ENCODE assay signal across 8 mouse cellular contexts in genomic region chr11:70230239-70230727, GRCm38 (mm10). TPM values are rescaled to one million over a fixed set of nuclear protein-coding genes. Genes with fewer than 3 reads are reported as not detected.
DNase-seq lines count a peak whose midpoint lies in the region; ATAC-seq lines count a peak whose summit lies in the region.

No protein-coding gene starts in this region.

- 1% methylated on average over 32 of the region's 32 CpGs for WGBS in hindbrain, embryonic 14.5 days
- 2% methylated on average over 32 of the region's 32 CpGs for WGBS in midbrain, embryonic 10.5 days

- H3K4me1 ChIP-seq in hindbrain, embryonic 14.5 days (replicated peaks; ENCODE audit: control insufficient read depth, insufficient read depth, low read length): peaks cover 28% of the 10 kb centered on the region; the same call in 1 of the 2 replicates
- H3K4me1 ChIP-seq in midbrain, embryonic 10.5 days: peaks cover 69% of the 10 kb centered on the region

- no peak overlapping the region for H3K9ac ChIP-seq in hindbrain, embryonic 14.5 days

- H3K4me2 ChIP-seq in hindbrain, embryonic 14.5 days (replicated peaks): peak overlapping the region; percentile 49

- peak; percentile 83 to 93 for DNase-seq in adrenal gland, adult (ENCODE audit: inconsistent age in 2 of 2, low spot score in 1 of 2)
- DNase-seq in adrenal gland, adult 8-10 months: no peak
- peak; percentile 91 to 94 for DNase-seq in cerebellum, postnatal 14 days
- DNase-seq in gastrocnemius, adult 18-20 months (ENCODE audit: low spot score): peak; percentile 85
- DNase-seq in hindbrain, embryonic 14.5 days (ENCODE audit: low spot score): peak; percentile 84
- DNase-seq in left cerebral cortex, postnatal 4 days: peak; percentile 87
- peak; percentile 88 for DNase-seq in midbrain, embryonic 10.5 days (ENCODE audit: low spot score)
- peak; percentile 79 for DNase-seq in skeletal muscle tissue, adult 2 months (ENCODE audit: low read depth, low spot score)

- H3K27ac ChIP-seq in hindbrain, embryonic 14.5 days: no peak overlapping the region
- H3K27ac ChIP-seq in midbrain, embryonic 10.5 days (replicated peaks): peak overlapping the region; percentile 74

- H3K36me3 ChIP-seq in hindbrain, embryonic 14.5 days (replicated peaks; ENCODE audit: control insufficient read depth, insufficient read depth): peaks cover 12% of the 10 kb centered on the region
- H3K36me3 ChIP-seq in midbrain, embryonic 10.5 days: peaks cover 14% of the 10 kb centered on the region

- 0 out of 2 replicates have a peak overlapping the region, but pooled peaks have one; percentile 4 for H3K4me3 ChIP-seq in hindbrain, embryonic 14.5 days (replicated peaks; ENCODE audit: low read length)
- peak overlapping the region; percentile 43 for H3K4me3 ChIP-seq in midbrain, embryonic 10.5 days

- ATAC-seq in hindbrain, embryonic 14.5 days (ENCODE audit: low FRiP score): peak; percentile 34

- intact Hi-C loops in left cerebral cortex, postnatal 4 days (cut with DNase I): loop anchor here (10.0 kb wide), 1 partner anchor 105 kb away; no protein-coding TSS in a partner anchor

- no peaks in the 10 kb centered on the region for H3K9me3 ChIP-seq in hindbrain, embryonic 14.5 days (ENCODE audit: control insufficient read depth, low read length)
- H3K9me3 ChIP-seq in midbrain, embryonic 10.5 days (replicated peaks): no peaks in the 10 kb centered on the region

- H3K27me3 ChIP-seq in hindbrain, embryonic 14.5 days (ENCODE audit: control insufficient read depth, insufficient read depth, low read length): peaks cover 59% of the 10 kb centered on the region
- H3K27me3 ChIP-seq in midbrain, embryonic 10.5 days (ENCODE audit: low read depth, poor library complexity, severe bottlenecking): peaks cover 70% of the 10 kb centered on the region

RNA-seq across cellular contexts. Expression of gene Bcl6b, which starts 0.7 kb away (rescaled TPM):
- 10 to 100 TPM in 2 of 4 experiments, 1 to 10 TPM in 2; 6.4 to 25.1 (median 10.5) TPM for total RNA-seq in adrenal gland, adult 8-10 months (2022)
- 1 to 10 TPM in 1 of 2 experiments, under 1 TPM in 1; 0.82 to 5.1 TPM for total RNA-seq in gastrocnemius, adult 18-20 months (2021)
- polyA plus RNA-seq in hindbrain, embryonic 14.5 days (2014; fragmentation: Nextera tagmentation; extraction: Ambion mirVana): 5.0 and 5.2 TPM in 2 replicates
- total RNA-seq in left cerebral cortex, postnatal 4 days (2021): 1 to 10 TPM; 9.1 to 9.3 TPM
- 4.8 and 5.0 TPM in 2 replicates for polyA plus RNA-seq in midbrain, embryonic 10.5 days (2016; fragmentation: Nextera tagmentation; extraction: Ambion mirVana)

RNA-seq across cellular contexts. Expression of gene 0610010K14Rik, which starts 7.4 kb away (rescaled TPM):
- total RNA-seq in adrenal gland, adult 8-10 months (2022): 10 to 100 TPM; 38.2 to 52.6 (median 44.5) TPM
- 10 to 100 TPM; 30.3 to 30.7 TPM for total RNA-seq in gastrocnemius, adult 18-20 months (2021)
- polyA plus RNA-seq in hindbrain, embryonic 14.5 days (2014; fragmentation: Nextera tagmentation; extraction: Ambion mirVana): 155 and 161 TPM in 2 replicates
- 10 to 100 TPM; 64.2 to 73.1 TPM for total RNA-seq in left cerebral cortex, postnatal 4 days (2021)
- 241 and 244 TPM in 2 replicates for polyA plus RNA-seq in midbrain, embryonic 10.5 days (2016; fragmentation: Nextera tagmentation; extraction: Ambion mirVana)

RNA-seq across cellular contexts. Expression of gene Gm21988, which starts 9.3 kb away (rescaled TPM):
- total RNA-seq in adrenal gland, adult 8-10 months (2022): 1 to 10 TPM; 3.9 to 6.7 (median 5.3) TPM
- total RNA-seq in gastrocnemius, adult 18-20 months (2021): 1 to 10 TPM; 3.2 to 3.3 TPM
- polyA plus RNA-seq in hindbrain, embryonic 14.5 days (2014; fragmentation: Nextera tagmentation; extraction: Ambion mirVana): 12.6 and 15.9 TPM in 2 replicates
- 1 to 10 TPM; 8.5 to 8.6 TPM for total RNA-seq in left cerebral cortex, postnatal 4 days (2021)
- 9.6 and 10.7 TPM in 2 replicates for polyA plus RNA-seq in midbrain, embryonic 10.5 days (2016; fragmentation: Nextera tagmentation; extraction: Ambion mirVana)

RNA-seq across cellular contexts. Expression of gene Rnasek, which starts 9.4 kb away (rescaled TPM):
- 100 to 1,000 TPM; 152 to 326 (median 207) TPM for total RNA-seq in adrenal gland, adult 8-10 months (2022)
- 100 to 1,000 TPM; 120 to 133 TPM for total RNA-seq in gastrocnemius, adult 18-20 months (2021)
- 342 and 388 TPM in 2 replicates for polyA plus RNA-seq in hindbrain, embryonic 14.5 days (2014; fragmentation: Nextera tagmentation; extraction: Ambion mirVana)
- 100 to 1,000 TPM; 180 to 182 TPM for total RNA-seq in left cerebral cortex, postnatal 4 days (2021)
- 104 and 128 TPM in 2 replicates for polyA plus RNA-seq in midbrain, embryonic 10.5 days (2016; fragmentation: Nextera tagmentation; extraction: Ambion mirVana)

RNA-seq across cellular contexts. Expression of gene Slc16a13, which starts 9.4 kb away (rescaled TPM):
- total RNA-seq in adrenal gland, adult 8-10 months (2022): 1 to 10 TPM; 4.4 to 9.4 (median 6.6) TPM
- under 1 TPM; 0.14 to 0.50 TPM for total RNA-seq in gastrocnemius, adult 18-20 months (2021)
- polyA plus RNA-seq in hindbrain, embryonic 14.5 days (2014; fragmentation: Nextera tagmentation; extraction: Ambion mirVana): 12.9 and 13.4 TPM in 2 replicates
- total RNA-seq in left cerebral cortex, postnatal 4 days (2021): 10 to 100 TPM; 14.8 to 15.2 TPM
- 16.0 and 18.9 TPM in 2 replicates for polyA plus RNA-seq in midbrain, embryonic 10.5 days (2016; fragmentation: Nextera tagmentation; extraction: Ambion mirVana)
